Mouse (Mus musculus) MEL (cell line): ENCODE results near the gene Fam131c.

Experiments used
- CHD1 ChIP-seq: IDR thresholded peaks from 2 replicates; pipeline ENCODE4 v1.6.1; 2012; ENCODE audit warnings: low read depth, mild to moderate bottlenecking, inconsistent platforms, low read length, improper control_type of control experiment
- CTCF ChIP-seq, 3 experiments: IDR thresholded peaks in 2 of 3; conservative IDR thresholded peaks in 1 of 3; 2 replicates each; pipeline ENCODE4 v1.5.1; 2011 to 2012; ENCODE audit warnings: low read length in 3 of 3, low read depth in 2 of 3, mild to moderate bottlenecking in 2 of 3, improper control_type of control experiment in 1 of 3, inconsistent platforms in 1 of 3, mixed read lengths in 1 of 3, moderate library complexity in 1 of 3; ENCODE audit not compliant: control insufficient read depth in 1 of 3, insufficient read depth in 1 of 3, poor library complexity in 1 of 3, severe bottlenecking in 1 of 3
- EP300 ChIP-seq, 2 experiments: IDR thresholded peaks; 2 replicates each; pipeline ENCODE4 v1.6.1; 2011; ENCODE audit warnings: improper control_type of control experiment in 2 of 2, low read length in 2 of 2, low read depth in 1 of 2, mild to moderate bottlenecking in 1 of 2
- GABPA ChIP-seq: IDR thresholded peaks from 2 replicates; pipeline ENCODE4 v1.6.1; 2012; ENCODE audit warnings: low read depth, mild to moderate bottlenecking, inconsistent platforms, low read length, improper control_type of control experiment, moderate library complexity
- MAX ChIP-seq: IDR thresholded peaks from 2 replicates; pipeline ENCODE4 v1.6.1; 2011; ENCODE audit warnings: low read length, improper control_type of control experiment
- MAZ ChIP-seq: IDR thresholded peaks from 2 replicates; pipeline ENCODE4 v1.6.1; 2012; ENCODE audit warnings: low read depth, mild to moderate bottlenecking, inconsistent platforms, low read length, improper control_type of control experiment
- NELFE ChIP-seq: IDR thresholded peaks from 2 replicates; pipeline ENCODE4 v1.6.1; 2011; ENCODE audit warnings: low read depth, low read length, improper control_type of control experiment
- POLR2A ChIP-seq, 2 experiments: IDR thresholded peaks; 2 replicates each; pipeline ENCODE4 v1.6.1; 2011 to 2012; ENCODE audit warnings: low read length in 2 of 2, mild to moderate bottlenecking in 2 of 2, control low read depth in 1 of 2, improper control_type of control experiment in 1 of 2, low read depth in 1 of 2, moderate library complexity in 1 of 2; ENCODE audit not compliant: control insufficient read depth in 1 of 2, insufficient read depth in 1 of 2, poor library complexity in 1 of 2
- POLR2AphosphoS2 ChIP-seq: IDR thresholded peaks from 2 replicates; pipeline ENCODE4 v1.6.1; 2011; ENCODE audit warnings: low read length, improper control_type of control experiment
- SMC3 ChIP-seq: IDR thresholded peaks from 2 replicates; pipeline ENCODE4 v1.6.1; 2011; ENCODE audit warnings: low read depth, low read length, improper control_type of control experiment
- TCF12 ChIP-seq: IDR thresholded peaks from 2 replicates; pipeline ENCODE4 v1.6.1; 2014; ENCODE audit warnings: low read depth, mild to moderate bottlenecking, inconsistent platforms, low read length, improper control_type of control experiment, moderate library complexity
- USF1 ChIP-seq: IDR thresholded peaks from 2 replicates; pipeline ENCODE4 v1.6.1; 2014; ENCODE audit warnings: low read depth, mild to moderate bottlenecking, inconsistent platforms, low read length, improper control_type of control experiment, moderate library complexity
- ZC3H11A ChIP-seq: IDR thresholded peaks from 2 replicates; pipeline ENCODE4 v1.6.1; 2012; ENCODE audit warnings: low read depth, mild to moderate bottlenecking, inconsistent platforms, low read length, improper control_type of control experiment
- ZKSCAN1 ChIP-seq: IDR thresholded peaks from 2 replicates; pipeline ENCODE4 v1.6.1; 2012; ENCODE audit warnings: low read depth, mild to moderate bottlenecking, inconsistent platforms, low read length, improper control_type of control experiment, moderate library complexity

- TF ChIP-seq CTCF (IDR thresholded peaks at IDR 0.05 in 2 of 3, conservative IDR thresholded peaks at IDR 0.05 in 1 of 3; ENCODE audit: control insufficient read depth in 1 of 3, insufficient read depth in 1 of 3, low read depth in 2 of 3, low read length in 3 of 3, poor library complexity in 1 of 3, severe bottlenecking in 1 of 3), result no peak
- TF ChIP-seq POLR2A (IDR thresholded peaks at IDR 0.05; ENCODE audit: control insufficient read depth in 1 of 2, insufficient read depth in 1 of 2, low read depth in 1 of 2, low read length in 2 of 2, poor library complexity in 1 of 2), result no peak
- TF ChIP-seq SMC3, result no peak
- TF ChIP-seq CHD1, result no peak
- TF ChIP-seq USF1, result no peak
- TF ChIP-seq NELFE, result no peak
- TF ChIP-seq MAX, result no peak
- no peak for TF ChIP-seq POLR2AphosphoS2
- TF ChIP-seq ZKSCAN1, result no peak
- TF ChIP-seq EP300 (IDR thresholded peaks at IDR 0.05; ENCODE audit: low read depth in 1 of 2, low read length in 2 of 2), result no peak
- no peak for TF ChIP-seq MAZ
- no peak for TF ChIP-seq ZC3H11A
- TF ChIP-seq TCF12, result no peak
- no peak for TF ChIP-seq GABPA
Measured at GRCm38 (mm10) chr4:141423288-141423687, 55.3 kb downstream of the Fam131c start.
